Mouse (Mus musculus) ES-Bruce4 (cell line): Measurements from ENCODE around the gene Map7d2.

Experiments
- CTCF ChIP-seq: IDR thresholded peaks from one replicate; pipeline ENCODE4 v1.8.1; 2011; ENCODE audit warnings: low read depth, low read length
- EP300 ChIP-seq: IDR thresholded peaks from 2 replicates; pipeline ENCODE4 v1.6.1; 2011; ENCODE audit warnings: low read depth, low read length; ENCODE audit not compliant: insufficient read depth
- POLR2A ChIP-seq: IDR thresholded peaks from one replicate; pipeline ENCODE4 v1.8.1; 2011; ENCODE audit warnings: low read length; ENCODE audit not compliant: insufficient read depth

GRCm38 (mm10) chrX:159510716-159511051, 96.3 kb downstream of the Map7d2 start:
- no peak for TF ChIP-seq CTCF
- TF ChIP-seq POLR2A, result no peak
- TF ChIP-seq EP300, result peak; percentile 83
